Mouse (Mus musculus) natural killer cell, adult 2 months (primary cell): ENCODE results near the gene Otub2.

Experiments
- DNase-seq, 2 experiments: peaks; one replicate each; pipeline ENCODE4 v3.0.0; 2022; ENCODE audit warnings: low spot score in 2 of 2

The Otub2 gene

GRCm38 (mm10) chr12:103371711-103372110, 16.8 kb upstream of the Otub2 start:
- peak; percentile 34 to 60 for DNase-seq

DNA sequence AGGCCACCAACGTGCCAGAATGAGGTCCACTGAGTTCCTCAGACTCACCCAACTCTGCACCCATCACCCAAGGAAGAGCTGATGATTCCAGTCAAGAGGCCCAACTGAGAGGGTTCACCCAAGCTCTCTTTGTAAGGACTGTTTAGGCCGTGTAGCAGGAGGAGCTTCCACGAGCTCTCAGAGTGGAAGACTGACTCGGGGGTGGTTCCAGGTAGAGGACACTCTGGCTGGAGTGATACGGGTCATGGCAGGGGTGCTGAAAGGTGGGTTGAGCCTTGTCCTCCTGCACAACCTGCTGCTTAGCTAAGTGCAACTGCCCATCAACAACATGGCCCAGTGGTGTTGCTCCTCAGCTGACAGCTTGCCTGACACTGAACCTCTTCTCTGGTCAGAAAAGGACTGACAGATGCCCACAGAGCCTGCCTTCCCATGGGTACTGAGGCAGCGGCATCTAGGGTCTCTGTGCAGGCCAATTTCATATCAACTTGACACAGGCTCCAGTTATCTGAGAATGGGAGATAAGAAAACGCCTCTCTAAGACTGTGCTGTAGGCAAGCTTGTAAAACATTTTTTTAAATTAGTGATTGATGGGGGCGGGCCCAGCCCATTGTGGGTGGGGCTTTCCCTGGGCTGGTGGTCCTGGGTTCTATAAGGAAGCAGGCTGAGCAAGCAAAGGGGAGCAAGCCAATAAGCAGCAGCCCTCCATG, 14.8 kb upstream of the Otub2 start:
- no peak for DNase-seq

DNA sequence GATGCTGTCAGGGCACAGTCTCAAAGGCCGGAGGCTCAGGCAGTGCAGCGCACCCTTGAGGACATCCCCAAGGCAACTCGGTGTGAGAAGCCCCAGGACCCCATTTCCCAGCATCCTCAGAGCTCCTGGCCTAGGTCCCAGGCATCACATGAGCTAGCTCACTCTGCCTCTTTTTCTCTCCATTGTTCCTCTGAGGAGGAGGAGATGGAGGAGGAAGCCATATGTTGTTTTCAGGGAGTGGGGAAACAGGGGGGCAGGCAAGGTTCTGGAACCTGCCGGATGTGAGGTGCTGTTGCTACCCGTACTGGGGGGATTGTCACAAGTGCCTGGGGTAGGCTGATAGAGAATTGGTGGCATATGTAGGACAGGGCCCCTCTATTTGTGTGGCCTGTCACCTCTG, 12.4 kb upstream of the Otub2 start:
- no peak for DNase-seq

DNA sequence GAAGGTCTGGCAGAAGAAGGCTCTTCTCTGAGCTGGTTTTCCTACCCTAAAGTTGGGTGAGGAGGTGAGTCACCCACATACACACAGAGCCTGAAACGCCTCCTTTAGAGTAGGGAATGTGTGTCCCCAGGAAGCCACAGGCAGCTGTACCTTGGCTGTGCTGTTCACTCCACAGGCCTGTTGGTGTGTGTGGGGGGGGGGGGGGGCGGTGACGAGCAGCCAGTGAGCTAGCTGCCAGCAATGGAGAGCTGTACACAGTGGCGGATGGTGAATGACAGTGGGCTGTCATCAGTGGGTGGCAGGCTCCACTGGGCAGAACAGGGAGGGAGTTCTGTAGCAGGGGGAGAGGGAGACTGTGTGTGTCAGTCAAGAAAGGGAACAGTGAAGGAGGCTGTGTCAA, 11.7 kb upstream of the Otub2 start:
- DNase-seq, result no peak

DNA sequence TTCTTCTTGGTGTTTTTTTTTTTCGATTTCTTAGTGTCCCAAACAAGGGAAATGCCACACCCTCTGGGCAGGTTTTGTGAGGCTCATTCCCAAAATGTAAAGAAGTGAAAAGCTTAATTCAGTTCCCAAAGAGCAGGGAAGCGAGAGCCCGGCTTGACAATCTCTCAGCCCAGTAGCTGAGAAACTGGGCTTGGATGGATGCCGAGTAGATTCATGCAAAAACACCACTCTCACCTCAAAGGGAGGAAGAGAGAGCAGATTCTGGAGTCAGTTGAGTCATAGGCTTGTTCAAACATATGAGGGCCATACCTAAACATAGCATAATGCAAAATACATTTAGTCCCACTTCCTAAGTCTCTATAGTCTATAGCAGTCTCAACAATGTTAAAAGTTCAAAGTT, 8.3 kb upstream of the Otub2 start:
- no peak for DNase-seq

- no peak for DNase-seq
These were observed 856 bp downstream of the Otub2 start for GRCm38 (mm10) chr12:103389348-103389727.

GRCm38 (mm10) chr12:103389982-103390381, 1.5 kb downstream of the Otub2 start:
- no peak for DNase-seq

DNA sequence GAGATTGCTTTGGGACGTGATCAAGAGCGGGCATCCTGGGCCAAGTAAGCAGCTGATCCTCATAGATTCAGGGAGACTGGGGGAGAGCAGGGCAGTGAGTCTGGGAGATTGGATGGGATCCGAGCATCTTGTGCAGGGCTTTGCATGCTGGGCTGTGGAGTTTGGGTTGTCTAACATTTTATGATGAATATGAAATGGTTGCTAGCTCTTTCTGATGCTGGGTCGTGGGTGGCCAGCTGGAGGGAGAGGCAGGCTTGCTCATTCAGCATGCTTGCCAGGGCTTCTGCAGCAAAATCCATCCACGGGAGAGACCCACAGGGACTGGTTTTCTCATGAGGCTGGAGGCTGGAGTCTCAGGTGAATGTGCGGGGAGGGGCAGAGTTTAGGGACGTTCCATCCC, 2.6 kb downstream of the Otub2 start:
- no peak for DNase-seq

DNA sequence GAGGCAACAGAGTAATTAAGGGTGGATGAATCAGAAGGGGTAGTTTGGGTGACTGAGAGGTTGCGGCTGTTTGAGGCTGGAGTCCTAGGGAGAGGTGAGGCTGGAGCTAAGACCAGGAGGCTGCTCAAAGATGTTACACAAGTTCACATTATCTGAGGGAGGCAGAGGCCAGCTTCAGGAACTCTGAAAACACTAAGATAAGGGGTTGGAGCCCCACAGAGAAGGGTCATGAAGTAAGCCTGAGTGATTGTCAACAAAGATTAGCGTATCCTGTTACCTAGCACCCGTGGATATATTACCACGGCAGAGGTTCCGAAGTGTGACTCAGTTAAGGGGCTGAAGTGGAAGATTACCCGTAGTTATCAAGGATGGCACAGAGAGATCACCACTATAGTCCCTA, 5.0 kb downstream of the Otub2 start:
- DNase-seq, result no peak

DNA sequence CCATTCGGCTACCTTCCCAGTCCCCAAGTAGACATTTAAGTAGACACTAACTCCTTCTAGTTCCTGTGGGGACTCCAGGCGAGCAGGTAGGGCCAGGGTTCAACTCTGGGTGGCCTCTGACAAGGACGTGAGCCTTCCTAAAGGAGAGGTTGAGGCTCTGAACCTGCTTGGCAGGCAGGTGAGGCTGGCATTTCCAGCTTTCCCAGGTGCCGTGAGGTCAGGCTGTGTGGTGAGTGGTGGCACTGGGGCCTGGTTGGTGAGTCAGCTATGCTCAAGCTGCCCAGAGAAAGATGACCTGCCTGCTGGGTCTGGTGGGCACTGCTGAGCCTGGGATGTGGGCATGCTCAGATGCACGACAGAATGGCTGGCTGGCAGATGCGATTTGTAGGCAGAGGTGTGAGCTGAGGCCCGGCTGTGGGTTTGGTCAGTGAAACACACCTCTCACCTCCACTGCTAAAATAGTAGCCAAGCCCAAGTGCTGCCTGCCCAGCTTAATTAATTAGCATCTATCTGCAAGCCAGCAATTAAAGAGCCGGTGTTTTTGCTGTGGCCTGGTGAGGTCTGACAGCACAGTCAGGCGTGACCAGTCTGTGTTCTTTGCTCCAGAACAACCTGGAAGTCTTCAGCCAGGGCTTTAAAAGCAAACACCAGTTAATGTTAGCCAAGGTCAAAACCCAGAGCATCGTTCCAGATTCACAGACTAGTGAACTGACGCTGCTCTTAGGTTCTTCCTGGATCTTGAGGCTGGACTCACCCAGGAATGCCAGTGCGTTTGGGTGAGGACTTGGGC, 7.2 kb downstream of the Otub2 start:
- DNase-seq, result no peak

- no peak for DNase-seq
These were observed 8.3 kb downstream of the Otub2 start for GRCm38 (mm10) chr12:103396751-103397150.

GRCm38 (mm10) chr12:103404131-103404530, 15.6 kb downstream of the Otub2 start:
- DNase-seq, result no peak

DNA sequence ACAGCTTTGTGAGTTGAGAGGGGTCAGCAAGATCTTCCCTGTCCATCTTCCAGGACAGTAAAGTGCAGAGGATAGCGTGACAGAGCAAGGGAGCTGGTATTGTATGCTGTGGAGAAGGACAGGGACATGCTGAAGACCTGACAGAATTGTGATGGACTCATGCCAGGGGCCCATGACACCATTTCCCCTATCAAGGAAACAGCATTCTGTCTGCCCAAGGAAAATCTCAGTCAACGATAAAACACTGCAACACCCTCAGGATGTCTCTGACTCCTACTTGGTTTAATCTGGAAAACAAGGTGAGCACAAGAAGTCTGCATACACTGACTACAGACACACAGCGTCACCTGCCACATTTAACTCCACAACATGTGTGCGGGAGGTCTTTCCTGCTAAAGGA, 19.2 kb downstream of the Otub2 start, which contains the start of gene 9330161L09Rik:
TSS of gene 9330161L09Rik (minus strand) at position 101 of the 400 bp plus-strand sequence.
- DNase-seq, result no peak

DNA sequence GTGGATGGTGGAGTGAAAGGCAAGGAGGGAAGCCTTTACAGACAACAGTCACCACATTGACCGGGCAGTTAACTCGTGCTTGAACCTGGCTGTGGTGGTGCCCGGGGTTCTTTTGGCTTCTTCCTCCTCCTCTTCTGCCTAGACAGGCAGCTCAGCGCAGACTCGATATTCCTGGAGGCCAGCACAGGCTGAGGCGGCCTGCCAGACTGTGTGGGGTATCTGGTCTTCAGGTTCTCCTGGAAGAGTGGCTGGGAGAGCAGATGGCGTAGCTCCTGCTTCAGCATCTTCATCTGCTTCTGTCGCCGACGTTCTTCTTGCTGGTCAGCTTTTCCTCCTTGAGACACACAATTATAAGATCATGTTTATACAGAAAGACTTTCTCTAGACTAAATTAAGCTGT, 19.7 kb downstream of the Otub2 start:
- DNase-seq, result no peak

GRCm38 (mm10) chr12:103425016-103425728, 36.7 kb downstream of the Otub2 start:
- no peak for DNase-seq

GRCm38 (mm10) chr12:103425729-103426470, 37.4 kb downstream of the Otub2 start, which contains the start of gene Ddx24:
Gene Ddx24 (minus strand): TSS chr12:103425830.
- DNase-seq, result peak; percentile 99

- no peak for DNase-seq
These were observed 38.2 kb downstream of the Otub2 start for GRCm38 (mm10) chr12:103426710-103427109.

GRCm38 (mm10) chr12:103433430-103433829, 44.9 kb downstream of the Otub2 start:
- DNase-seq, result no peak

DNA sequence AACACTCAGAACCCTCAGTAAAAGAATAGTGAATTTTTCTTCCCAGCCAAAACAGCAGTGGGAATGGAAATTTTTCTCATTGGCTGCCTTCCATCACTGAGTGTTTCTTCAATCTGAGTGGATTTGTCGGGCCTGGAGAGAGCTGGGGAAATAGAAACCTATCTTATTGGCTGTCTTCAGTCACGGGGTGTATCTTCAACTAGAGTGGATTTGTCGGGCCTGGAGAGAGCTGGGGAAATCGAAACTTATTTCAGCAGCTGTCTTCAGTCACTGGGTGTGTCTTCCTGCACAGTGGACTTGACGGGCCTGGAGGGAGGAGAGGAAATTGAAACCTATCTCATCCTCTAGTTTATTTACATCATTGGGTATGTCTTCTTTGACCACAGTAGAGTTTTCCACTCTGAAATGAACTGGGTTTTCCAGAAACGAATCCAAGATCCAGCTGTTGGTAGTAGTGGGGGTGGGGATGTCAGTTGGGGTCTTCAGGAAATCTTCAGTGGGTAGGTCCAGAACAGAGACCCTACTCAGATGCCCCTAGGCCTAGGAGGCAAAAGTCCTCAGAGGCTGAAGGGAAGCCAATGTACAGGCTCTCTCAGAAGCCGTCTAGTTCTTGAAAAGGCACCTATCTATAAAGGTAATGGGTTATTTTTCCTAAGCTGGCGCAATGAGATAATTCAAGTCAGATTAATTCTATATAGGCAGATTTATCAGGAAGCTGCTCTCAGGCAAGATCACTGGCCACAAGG, 45.7 kb downstream of the Otub2 start, which contains the start of gene Ifi27:
TSS of gene Ifi27 (plus strand) at position 226 of the 746 bp plus-strand sequence.
- peak; percentile 67 to 69 for DNase-seq

DNA sequence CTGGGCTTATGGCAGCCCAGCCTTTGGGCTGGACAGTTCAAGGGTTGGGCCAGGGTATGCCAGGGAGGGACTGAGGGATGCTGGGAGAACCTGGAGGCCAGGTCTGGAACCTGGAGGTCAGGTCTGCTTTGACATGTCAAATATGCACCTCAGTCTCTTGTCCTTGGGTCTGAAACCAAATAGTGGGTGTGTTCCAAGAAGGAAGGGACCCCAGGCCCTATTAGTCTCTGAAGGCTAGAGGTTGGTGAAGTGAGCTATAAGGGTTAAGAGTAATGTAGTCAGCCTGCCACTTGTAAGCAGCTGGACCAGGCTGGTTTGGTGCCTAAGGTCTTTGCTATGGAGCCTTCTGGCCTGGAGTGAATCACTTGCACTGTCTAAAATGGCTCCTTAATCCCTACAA, 46.4 kb downstream of the Otub2 start:
- DNase-seq, result no peak

GRCm38 (mm10) chr12:103437601-103438000, 49.1 kb downstream of the Otub2 start:
- DNase-seq, result no peak
